Mouse (Mus musculus): ENCODE measurements around the gene Cers6.

DNA sequence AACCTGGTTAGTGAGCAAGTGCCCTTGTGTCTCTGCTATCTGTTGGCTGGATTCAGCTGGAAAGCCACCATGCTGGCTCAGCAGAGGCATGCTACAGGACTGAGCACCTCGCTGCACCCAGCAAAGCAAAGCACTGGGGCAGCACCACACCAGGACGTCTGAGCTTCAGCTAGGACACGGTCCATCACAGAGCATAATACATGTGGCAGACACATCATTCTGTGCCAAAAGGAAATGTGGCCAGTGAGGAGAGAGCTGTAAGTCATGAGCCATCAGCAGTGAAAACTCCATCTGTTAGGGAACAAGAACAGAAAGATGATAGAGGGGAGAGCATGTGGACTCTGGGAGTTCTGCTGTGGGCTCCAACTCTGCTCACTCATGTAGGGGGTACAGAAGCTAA, 254.7 kb downstream of the Cers6 start:
- TF ChIP-seq CTCF (IDR thresholded peaks at IDR 0.05): no peak
- no peak for TF ChIP-seq EP300 (IDR thresholded peaks at IDR 0.05; ENCODE audit: insufficient read depth, low read depth, low read length)
